Mouse (Mus musculus) lung, postnatal 0 days (tissue): Measurements from ENCODE around the gene Pbx4.
A peak's percentile ranks its signal among the peaks of the same experiment; 100 is the strongest.

Source experiments
- CTCF ChIP-seq: IDR thresholded peaks from 2 replicates; pipeline ENCODE4 v1.5.1; 2016; ENCODE audit warnings: antibody characterized with exemption, mild to moderate bottlenecking
- EP300 ChIP-seq: IDR thresholded peaks from 2 replicates; pipeline ENCODE4 v1.6.1; 2016; ENCODE audit warnings: antibody characterized with exemption, mild to moderate bottlenecking, control low read depth

DNA sequence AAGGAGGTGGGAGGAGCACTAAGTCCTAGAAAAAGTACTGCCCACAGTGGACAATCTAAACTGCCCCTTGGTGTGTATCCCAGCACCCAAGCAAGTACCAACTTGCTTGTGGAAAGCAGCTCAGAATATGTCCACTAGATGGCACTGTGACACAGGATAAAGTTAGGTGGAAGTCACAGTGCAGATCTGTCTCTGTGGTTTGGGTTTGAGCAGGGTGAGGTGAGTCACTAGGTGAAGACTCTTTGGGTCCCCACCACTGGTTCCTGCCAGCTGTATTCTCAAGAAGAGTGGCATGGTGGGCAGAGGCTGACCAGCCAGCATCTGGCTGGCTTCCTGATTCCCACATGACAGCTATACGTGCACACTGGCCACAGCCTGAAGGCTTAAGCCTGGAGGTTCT is 86.7 kb downstream of the Pbx4 start:
- TF ChIP-seq CTCF (peak; percentile 96), EP300 (no peak)
